Mouse (Mus musculus) bone marrow, adult 2 months (tissue): Measurements from ENCODE around the gene Srp68. TPM values are rescaled to one million over a fixed set of nuclear protein-coding genes. Genes with fewer than 3 reads are reported as not detected.

Experiments used
- H3K27ac ChIP-seq: fragments of 200-500 bp; 2 replicates; pipeline ENCODE4 v1.5.1; 2012; ENCODE audit warnings: low read depth, mild to moderate bottlenecking, control low read depth, inconsistent platforms, low read length; ENCODE audit not compliant: control insufficient read depth, poor library complexity, insufficient read depth
- H3K4me1 ChIP-seq: fragments of 200-500 bp; 2 replicates; pipeline ENCODE4 v1.6.1; 2011; ENCODE audit warnings: low read length; ENCODE audit not compliant: control insufficient read depth, insufficient read depth
- H3K4me3 ChIP-seq: fragments of 200-500 bp; replicated peaks from 2 replicates; pipeline ENCODE3; 2011; ENCODE audit warnings: mild to moderate bottlenecking, low read depth, low read length, control low read depth; ENCODE audit not compliant: control insufficient read depth
- CTCF ChIP-seq: fragments of 200-500 bp; IDR thresholded peaks from 2 replicates; pipeline ENCODE4 v1.5.1; 2011; ENCODE audit warnings: low read length, control low read depth; ENCODE audit not compliant: control insufficient read depth, insufficient read depth
- POLR2A ChIP-seq: fragments of 200-500 bp; IDR thresholded peaks from 2 replicates; pipeline ENCODE4 v1.6.1; 2011; ENCODE audit warnings: low read depth, mild to moderate bottlenecking, control low read depth, low read length, borderline replicate concordance; ENCODE audit not compliant: control insufficient read depth
- WGBS: fragments of 180-500 bp; shearing (Covaris S2); methylation state at CpG from one replicate; pipeline ENCODE4 v1.1.7; 2018; 5-methylcytosine and 5-hydroxymethylcytosine counted together
- polyA plus RNA-seq: library from polyadenylated mRNA; stranded (reverse); fragments of >200 nt; gene quantifications from 2 replicates; pipeline ENCODE4 v1.2.4, GENCODE M21; 2011; ENCODE audit warnings: low replicate concordance; ENCODE audit not compliant: missing spikeins, insufficient read depth, insufficient read length

The Srp68 gene
- polyA plus RNA-seq, 1 experiment: 44.5 TPM

DNA sequence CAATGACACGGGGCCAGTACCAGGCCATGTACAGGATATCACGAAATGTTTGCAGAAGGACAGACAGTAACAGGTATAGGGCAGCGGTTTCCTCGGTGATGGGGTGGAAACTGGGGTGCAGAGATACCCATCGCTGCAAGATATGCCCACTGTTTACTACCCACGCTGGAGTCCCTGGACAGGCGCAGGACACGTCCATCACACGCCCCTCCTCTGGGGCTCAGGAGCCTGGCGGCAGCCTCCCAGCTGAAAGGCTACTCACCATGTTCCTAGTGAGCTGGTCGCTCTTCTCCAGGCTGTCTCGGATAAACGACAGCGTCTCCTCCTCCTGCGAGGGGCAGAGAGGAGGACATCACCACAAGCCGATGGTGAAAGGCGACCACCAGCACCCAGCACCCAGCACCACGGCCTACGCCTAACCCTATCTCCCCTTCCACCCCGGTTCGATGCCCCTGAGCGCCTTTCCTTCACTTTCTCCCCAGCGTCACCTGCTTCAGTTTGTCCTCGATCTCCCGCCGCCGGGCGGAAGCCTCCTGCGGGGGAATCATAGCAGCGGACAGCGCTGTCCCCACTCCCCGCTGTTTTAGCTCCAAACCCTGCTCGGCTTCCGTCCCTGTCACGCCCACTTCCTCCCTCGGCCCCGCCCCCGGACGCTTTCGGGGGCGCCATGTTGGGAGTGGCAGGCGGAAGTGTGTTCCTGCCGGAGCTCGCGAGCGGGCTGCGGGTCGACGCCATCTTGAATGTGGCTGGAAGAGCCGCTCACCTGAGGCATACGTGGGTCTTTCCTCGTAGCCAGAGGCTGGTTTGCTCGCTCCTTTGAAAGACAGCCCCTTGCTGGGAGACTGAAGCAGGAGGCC lies 32.3 kb upstream of the Srp68 start:
- 1% methylated on average over 53 of the region's 53 CpGs for WGBS
- TF ChIP-seq POLR2A (peak; percentile 61; the same call in 1 of the 2 replicates), CTCF (0 out of 2 replicates have a peak, but pooled peaks have one; percentile 3)
- H3K4me3 ChIP-seq: peak overlapping the region; percentile 94
- no peaks in the 10 kb centered on the region; the same call in none of the 2 replicates for H3K4me1 ChIP-seq
- peak overlapping the region; percentile 17; the same call in 1 of the 2 replicates for H3K27ac ChIP-seq

- no peak overlapping the region for H3K27ac ChIP-seq
- WGBS: 87% methylated on average over 2 of the region's 2 CpGs
- H3K4me3 ChIP-seq: no peak overlapping the region
- TF ChIP-seq CTCF (no peak), POLR2A (no peak)
- no peaks in the 10 kb centered on the region; the same call in none of the 2 replicates for H3K4me1 ChIP-seq
Observed at GRCm38 (mm10) chr11:116305423-116305822, 31.4 kb upstream of the Srp68 start.

DNA sequence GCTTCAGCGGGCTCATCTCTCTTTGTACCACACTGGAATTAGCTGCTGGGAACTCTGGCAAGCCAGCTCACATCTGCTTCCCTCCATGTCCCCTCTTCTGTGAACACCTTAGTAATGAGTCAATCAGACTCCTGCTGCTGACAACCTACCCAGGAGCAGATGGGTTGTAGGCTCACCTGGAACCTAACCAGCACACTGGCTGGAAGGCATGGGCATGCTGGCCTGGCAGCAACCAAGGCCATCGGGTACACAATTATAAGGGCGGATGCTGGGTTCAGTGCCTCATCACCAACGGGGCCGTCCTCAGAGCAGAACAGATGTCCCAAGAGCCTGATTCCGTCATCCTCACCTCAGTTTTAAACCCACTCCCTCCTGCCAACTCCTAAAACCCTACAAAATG lies 24.6 kb upstream of the Srp68 start:
- Histone ChIP-seq H3K4me1 (no peaks in the 10 kb centered on the region), H3K4me3 (no peak overlapping the region), H3K27ac (no peak overlapping the region)
- WGBS: 94% methylated on average over 6 of the region's 6 CpGs
- TF ChIP-seq POLR2A (no peak), CTCF (no peak)

DNA sequence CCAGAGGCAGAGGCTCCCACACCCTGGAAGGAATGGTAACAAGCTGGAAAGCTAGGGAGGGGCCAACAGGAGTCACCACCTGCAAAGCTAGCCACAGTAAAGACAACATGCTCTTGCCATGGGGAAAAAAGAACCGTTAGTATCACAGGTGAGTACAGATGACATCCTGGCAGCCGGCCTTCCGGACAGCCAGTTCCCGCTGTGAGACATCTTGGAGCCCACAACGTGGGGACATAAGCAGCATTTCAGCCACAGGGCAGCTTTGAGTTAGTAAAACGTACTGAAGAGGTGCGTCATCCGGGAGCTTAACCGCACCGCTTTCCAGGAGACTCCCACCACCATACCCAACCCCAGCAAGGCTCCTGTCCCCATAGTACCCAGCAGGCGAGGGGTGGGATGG lies 24.2 kb upstream of the Srp68 start:
- Histone ChIP-seq H3K4me1 (no peaks in the 10 kb centered on the region), H3K27ac (no peak overlapping the region), H3K4me3 (no peak overlapping the region)
- no peak for TF ChIP-seq POLR2A
- no peak for TF ChIP-seq CTCF
- 91% methylated on average over 11 of the region's 11 CpGs for WGBS

GRCm38 (mm10) chr11:116297017-116297416 lies 23.0 kb upstream of the Srp68 start:
- TF ChIP-seq CTCF (no peak), POLR2A (no peak)
- Histone ChIP-seq H3K27ac (no peak overlapping the region), H3K4me1 (no peaks in the 10 kb centered on the region), H3K4me3 (no peak overlapping the region)
- 82% methylated on average over 3 of the region's 3 CpGs for WGBS

DNA sequence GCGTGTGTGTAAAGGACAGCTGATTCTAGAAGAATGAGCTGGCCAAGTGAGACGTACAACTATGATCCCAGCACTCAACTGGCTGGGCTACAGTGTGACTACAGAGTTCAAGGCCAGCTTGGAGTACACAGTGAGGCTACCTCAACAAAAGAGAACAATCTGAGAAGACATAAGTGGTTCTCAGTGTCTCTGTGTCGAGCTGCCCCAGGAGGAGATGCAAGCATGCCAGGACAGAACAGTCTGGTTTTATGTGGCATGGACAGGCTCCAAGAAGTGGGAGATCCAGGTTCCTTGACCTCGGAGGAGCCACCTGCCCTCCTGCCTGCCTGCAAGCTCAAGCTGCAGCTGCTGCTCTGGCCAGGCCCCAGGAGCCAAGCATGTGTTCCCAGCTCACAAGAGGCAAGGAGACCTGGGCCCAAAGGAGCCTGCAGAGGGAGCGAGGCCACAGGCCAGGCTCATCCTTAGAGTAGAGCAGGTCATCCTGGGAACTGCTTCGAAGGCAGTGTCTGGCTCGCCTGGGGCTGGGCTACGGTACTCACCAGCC lies 22.2 kb upstream of the Srp68 start:
- no peak overlapping the region for H3K4me3 ChIP-seq
- no peaks in the 10 kb centered on the region for H3K4me1 ChIP-seq
- WGBS: 83% methylated on average over 8 of the region's 8 CpGs
- no peak for TF ChIP-seq CTCF
- no peak for TF ChIP-seq POLR2A
- H3K27ac ChIP-seq: no peak overlapping the region

- TF ChIP-seq POLR2A: no peak
- peak; percentile 70 for TF ChIP-seq CTCF
- 47% methylated on average over 5 of the region's 5 CpGs for WGBS
- H3K27ac ChIP-seq: no peak overlapping the region
Observed at GRCm38 (mm10) chr11:116294319-116294718, 20.3 kb upstream of the Srp68 start.

GRCm38 (mm10) chr11:116293538-116294137 lies 19.6 kb upstream of the Srp68 start:
- TF ChIP-seq CTCF (no peak), POLR2A (no peak)
- WGBS: 87% methylated on average over 12 of the region's 12 CpGs
- no peak overlapping the region for H3K27ac ChIP-seq
- H3K4me3 ChIP-seq: no peak overlapping the region
- H3K4me1 ChIP-seq: no peaks in the 10 kb centered on the region

More at GRCm38 (mm10) chr11:116294319-116294718, 20.3 kb upstream of the Srp68 start:
- no peak overlapping the region for H3K4me3 ChIP-seq
- H3K4me1 ChIP-seq: no peaks in the 10 kb centered on the region
